Mouse (Mus musculus) effector memory CD4-positive, alpha-beta T cell, adult 7 months (primary cell): ENCODE data around the gene Ddx54. TPM values are rescaled to one million over a fixed set of nuclear protein-coding genes. Genes with fewer than 3 reads are reported as not detected.

Source experiments
- polyA plus RNA-seq: library from polyadenylated mRNA; unstranded; fragments of 100-300 nt; shearing (Covaris generic); gene quantifications from one replicate; pipeline ENCODE4 v1.2.1, GENCODE M21; 2017

Ddx54 gene
- 82.4 TPM for polyA plus RNA-seq

DNA sequence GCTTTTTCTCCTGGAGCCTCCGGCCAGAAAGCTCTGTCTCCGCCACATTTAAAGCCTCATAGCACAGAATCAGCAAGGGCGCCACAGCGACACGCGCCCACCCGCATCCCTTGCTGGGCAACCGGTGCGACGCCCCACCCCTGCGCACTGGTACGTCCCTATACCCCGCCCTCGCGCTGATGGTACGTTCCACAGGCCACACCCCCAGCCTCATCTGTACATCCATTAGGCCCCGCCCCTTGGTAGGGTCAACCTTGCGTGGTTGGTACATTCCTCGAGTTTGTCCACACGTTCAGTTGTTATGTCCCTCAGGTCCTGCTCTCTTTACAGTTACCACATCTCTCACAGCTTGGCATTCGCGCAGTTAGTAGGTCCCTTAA, at the start of gene Ddx54, which contains the start of gene Rita1:
Gene Ddx54 (plus strand): TSS at position 298 of the 380 bp plus-strand sequence.
Gene Rita1 (minus strand): TSS at position 148 of the 380 bp plus-strand sequence.

DNA sequence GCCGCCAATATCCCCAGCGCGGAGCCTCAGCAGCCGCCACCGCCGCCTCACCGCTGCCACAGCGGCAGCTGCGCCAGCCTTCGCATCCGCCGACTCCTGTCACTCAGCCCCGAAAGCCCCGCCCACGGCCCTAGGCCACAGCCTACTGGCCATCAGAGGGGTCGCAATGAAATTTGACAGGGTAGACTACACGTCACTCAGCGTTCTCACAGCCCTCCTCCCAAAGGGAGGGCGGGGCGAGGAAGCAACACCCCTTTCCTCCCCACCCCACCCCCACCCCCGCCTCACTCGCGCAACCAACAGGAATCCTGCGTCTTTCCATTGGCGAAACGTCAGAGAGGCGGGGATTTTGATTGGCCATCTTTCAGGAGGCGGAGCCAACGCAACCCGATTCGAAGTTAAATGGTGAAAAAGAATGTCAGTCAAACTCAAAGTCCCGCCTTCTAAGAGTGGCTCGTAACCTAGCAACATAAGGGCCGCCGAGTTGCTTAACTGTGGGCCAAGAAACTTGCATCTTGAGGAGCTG, 23.9 kb upstream of the Ddx54 start, which contains the start of the genes Tpcn1 and Iqcd:
Gene Tpcn1 (minus strand): TSS at position 105 of the 526 bp plus-strand sequence.
Gene Iqcd (plus strand): TSS at position 448 of the 526 bp plus-strand sequence.

DNA sequence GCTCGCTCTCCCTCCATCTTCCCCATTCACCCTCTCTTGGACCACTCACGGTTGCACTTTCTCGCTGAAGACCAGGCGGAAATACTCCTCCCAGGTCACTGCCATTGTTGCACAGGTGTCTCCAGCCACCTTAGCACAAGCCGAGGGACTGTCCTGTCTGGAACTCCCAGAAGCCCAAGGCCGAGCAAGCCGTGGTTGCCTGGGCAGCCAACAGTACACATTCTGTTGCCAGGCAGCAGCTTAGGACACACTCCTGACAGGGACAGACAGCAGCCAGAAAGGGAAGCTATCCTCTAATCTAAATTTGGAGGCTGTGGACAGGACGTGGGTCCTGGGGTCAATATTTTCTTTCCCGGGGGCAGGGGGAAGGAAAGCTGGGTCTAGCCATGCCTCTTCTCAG, 21.6 kb downstream of the Ddx54 start, which contains the start of gene Cfap73:
Gene Cfap73 (minus strand): TSS at position 105 of the 400 bp plus-strand sequence.

DNA sequence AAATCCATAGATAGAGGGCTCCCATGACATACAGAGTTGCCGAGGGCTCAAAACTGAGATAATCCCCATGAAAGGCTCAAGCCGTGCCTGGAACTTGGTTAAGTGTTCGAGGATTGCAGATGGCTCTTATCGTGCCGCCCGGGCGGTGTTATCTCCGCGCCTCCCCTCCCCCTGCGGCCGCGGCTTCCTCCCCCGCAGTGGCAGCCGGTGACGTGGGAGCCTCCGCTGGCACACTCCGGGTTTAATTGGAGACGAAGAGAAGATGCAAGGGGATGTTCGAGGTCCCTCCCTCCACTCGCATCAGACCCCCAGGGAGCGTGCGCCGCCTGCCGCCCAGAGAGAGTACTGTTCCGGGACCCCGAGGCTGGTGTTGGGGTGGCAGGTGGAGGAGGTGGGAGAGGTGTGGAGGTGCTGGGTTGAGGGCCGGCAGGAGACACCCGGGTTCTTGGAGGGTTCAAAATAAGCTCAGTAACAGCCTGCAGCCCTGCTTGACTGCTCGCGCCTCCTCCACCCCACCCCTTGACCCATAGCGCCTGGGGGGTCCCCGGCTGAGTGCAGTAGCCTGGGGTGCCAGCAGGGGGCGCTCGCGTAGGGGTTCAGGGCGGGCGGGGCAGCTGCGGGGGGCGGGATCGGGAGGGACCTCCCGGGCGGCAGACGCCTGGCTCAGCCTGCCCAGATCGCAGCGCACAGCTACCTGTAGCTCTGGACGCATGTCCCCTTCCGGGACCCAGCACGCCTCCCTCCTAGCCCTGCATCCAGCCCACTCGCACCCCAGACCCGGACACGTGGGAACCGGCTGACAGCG, 36.2 kb downstream of the Ddx54 start, which contains the start of gene Rasal1:
Gene Rasal1 (plus strand): TSS at position 244 of the 805 bp plus-strand sequence.

Other genes with a start within 250 kb of the Ddx54 start
- gene Lhx5, start 181.0 kb upstream of the Ddx54 start, polyA plus RNA-seq, result 0.65 TPM
- gene Sdsl, start 139.9 kb upstream of the Ddx54 start, polyA plus RNA-seq, result not detected
- gene Sds, start 136.2 kb upstream of the Ddx54 start, polyA plus RNA-seq, result not detected
- 17.4 TPM for gene Plbd2, start 109.1 kb upstream of the Ddx54 start, polyA plus RNA-seq
- 8.2 TPM for gene Slc8b1, start 101.6 kb upstream of the Ddx54 start, polyA plus RNA-seq
- gene Tpcn1, start 24.1 kb upstream of the Ddx54 start, polyA plus RNA-seq, result 4.4 TPM
- not detected for gene Iqcd, start 23.7 kb upstream of the Ddx54 start, polyA plus RNA-seq
- 4.9 TPM for gene Rita1, start 150 bp upstream of the Ddx54 start, polyA plus RNA-seq
- not detected for gene Cfap73, start 21.5 kb downstream of the Ddx54 start, polyA plus RNA-seq
- 12.2 TPM for gene Rasal1, start 36.1 kb downstream of the Ddx54 start, polyA plus RNA-seq
- gene Dtx1, start 99.2 kb downstream of the Ddx54 start, polyA plus RNA-seq, result 282 TPM
- gene Oas2, start 137.1 kb downstream of the Ddx54 start, polyA plus RNA-seq, result 0.45 TPM
- 20.1 TPM for gene Oas3, start 164.9 kb downstream of the Ddx54 start, polyA plus RNA-seq
- not detected for gene Oas1e, start 182.8 kb downstream of the Ddx54 start, polyA plus RNA-seq
- 7.9 TPM for gene Oas1c, start 199.8 kb downstream of the Ddx54 start, polyA plus RNA-seq
- gene Oas1f, start 234.6 kb downstream of the Ddx54 start, polyA plus RNA-seq, result not detected
- gene Oas1h, start 248.7 kb downstream of the Ddx54 start, polyA plus RNA-seq, result not detected